Mouse (Mus musculus): ENCODE data around the gene Erg.

Erg gene

DNA sequence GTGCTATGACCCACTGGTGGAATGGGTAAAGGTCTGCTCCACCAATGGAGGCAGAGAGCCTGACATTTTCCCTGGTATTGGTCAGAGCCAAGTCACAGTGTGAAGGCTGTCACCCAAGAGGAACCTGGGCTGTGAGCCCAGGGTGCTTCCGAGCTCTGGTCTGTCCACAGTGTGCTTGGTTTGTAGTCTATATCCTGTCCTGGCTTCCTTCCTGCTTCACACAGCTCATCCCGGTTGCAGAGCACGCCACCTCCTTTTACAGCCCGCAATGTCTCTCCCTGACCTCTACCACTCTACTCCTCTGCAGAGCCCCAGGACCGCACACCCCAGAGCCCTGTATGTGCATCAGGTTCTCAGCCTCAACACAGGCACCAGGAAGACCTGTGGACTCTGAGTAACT, 182.9 kb downstream of the Erg start:
- in situ Hi-C loops (cut with MseI, MboI), result no loop called here

DNA sequence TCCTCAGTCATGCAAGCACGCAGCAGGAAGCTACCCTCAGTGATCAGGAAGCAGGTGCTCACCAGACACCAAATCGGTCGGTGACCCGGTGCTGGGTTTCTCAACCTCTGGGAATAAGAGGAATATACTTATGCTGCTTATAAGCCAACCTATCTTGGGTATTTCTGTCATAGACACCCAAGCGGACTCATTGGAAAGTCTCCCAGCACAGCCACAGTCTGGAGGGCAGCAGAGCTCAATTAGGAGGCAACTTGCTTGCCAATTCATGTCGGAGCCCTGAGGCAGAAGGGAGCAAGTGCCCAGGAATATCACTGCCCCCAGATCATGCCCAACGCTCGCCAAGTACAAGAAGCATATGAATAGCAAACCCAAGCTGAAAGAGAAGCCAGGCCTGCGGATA, 184.5 kb downstream of the Erg start:
- in situ Hi-C loops (cut with MseI, MboI), result no loop called here

DNA sequence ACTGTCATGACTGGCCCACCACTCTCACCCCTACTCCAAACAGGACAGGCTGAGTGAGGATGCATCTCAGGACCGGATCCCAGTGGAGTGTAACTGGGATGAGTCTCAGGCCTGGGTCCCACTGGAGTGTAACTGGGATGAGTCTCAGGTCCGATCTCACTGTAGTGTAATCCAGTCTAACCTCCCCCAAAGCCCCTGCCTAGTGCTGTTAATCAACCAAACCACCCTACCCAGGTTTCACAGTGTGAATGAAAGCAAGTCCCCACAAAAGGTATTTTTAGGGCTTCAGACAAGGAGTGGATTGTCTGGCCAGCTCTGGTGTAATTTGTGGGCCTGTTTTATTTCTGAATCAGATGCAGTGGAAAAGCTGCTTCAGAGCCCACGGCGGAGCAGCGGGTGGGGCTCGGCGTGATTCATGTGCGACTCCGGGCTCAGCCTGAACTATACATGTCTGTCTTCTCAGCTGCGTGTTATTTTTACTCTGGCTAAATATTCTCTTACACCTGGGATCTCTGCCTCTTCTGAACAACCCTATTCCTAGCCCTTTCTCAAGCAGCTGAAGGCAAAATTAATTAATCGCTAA, 187.5 kb downstream of the Erg start:
- in situ Hi-C loops (cut with MseI, MboI), result no loop called here

DNA sequence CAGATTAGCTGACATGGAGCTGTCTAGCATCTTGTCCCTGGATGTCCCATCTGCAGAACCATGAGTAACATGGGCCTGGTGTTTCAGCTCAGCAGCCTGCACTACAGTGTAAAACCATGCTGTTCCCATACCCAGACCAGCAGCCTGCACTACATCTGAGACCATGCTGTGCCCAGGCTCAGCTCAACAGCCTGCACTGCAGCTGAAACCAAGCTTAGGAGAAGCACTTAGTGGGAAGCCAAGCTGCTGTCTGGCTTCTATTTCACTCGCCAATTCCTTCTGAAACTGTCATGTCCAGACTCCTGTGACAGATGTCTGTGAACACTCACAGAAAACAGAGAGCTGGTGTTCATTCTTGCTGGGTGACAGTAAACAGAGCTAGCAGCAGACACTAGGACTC, 195.6 kb downstream of the Erg start:
- in situ Hi-C loops (cut with MseI, MboI), result no loop called here

DNA sequence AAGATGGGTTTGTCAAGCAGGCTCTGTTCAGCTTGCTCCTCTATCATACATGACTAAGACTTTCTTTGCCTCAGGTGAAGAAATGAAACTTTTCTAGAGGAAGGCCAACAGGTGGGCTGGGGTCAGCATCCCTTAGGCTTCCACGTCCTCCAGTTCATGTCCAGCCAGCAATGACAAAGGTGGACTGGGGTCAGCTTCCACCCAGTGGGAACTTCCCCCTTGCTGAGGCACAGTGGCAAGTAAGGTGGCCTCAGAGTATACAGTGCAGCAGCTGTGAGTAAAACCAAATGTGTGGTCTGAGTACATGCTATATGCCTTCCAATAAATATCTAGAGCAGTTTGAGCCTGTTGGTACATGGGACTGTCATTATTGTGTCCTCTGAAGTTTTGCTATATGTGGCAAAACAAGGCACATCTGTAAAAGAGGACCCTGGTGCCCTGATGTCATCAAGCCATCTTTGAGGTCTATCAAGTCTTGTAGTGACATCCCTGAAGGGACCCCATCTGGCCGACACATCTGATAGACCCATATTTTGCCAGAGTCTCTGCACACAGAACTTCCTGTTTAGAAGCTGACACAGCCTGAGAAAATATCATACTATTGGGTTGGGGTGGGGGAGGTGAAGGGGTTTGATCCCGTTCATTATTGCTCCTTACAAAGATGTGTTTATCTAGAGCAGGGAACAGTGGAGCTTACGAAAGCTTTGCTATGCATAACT, 197.4 kb downstream of the Erg start:
- in situ Hi-C loops (cut with MseI, MboI), result no loop called here

DNA sequence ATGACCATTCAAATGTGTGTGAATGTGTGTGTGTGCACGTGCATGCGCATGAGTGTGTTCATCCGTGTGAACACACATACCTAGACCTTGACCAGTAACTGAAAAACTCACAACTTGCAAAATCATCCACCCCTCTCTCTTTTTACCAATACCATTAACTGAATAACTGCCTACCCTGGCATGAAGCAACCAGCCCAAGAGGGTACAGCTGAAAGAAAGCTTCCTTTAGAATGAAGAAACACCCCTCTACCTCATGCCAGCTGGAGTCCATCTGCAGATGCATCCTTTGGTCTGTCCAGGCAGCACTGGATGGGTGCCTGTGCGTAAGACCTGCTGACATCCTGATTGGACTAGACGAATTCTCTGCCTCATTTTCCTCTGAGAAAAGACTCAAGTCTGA, 198.1 kb downstream of the Erg start:
- in situ Hi-C loops (cut with MseI, MboI), result no loop called here

DNA sequence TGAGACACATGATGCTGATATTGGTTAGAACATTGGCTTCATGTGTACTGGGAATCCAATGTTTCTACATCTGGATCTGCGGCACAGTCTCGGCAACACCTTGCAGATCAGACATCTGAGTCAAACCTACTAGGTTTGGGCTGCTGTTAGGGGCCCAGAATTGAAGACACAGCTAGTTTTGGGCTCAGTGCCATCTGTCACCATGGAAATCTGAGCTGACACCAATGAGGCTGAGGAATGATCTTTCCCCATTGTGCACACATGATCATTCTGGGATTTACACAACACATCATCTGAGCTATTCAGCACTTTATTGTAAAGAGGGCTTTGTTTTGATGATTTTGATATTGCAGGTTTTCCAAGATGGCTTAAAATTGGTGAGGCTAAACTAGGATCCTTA, 199.4 kb downstream of the Erg start:
- in situ Hi-C loops (cut with MseI, MboI), result no loop called here

DNA sequence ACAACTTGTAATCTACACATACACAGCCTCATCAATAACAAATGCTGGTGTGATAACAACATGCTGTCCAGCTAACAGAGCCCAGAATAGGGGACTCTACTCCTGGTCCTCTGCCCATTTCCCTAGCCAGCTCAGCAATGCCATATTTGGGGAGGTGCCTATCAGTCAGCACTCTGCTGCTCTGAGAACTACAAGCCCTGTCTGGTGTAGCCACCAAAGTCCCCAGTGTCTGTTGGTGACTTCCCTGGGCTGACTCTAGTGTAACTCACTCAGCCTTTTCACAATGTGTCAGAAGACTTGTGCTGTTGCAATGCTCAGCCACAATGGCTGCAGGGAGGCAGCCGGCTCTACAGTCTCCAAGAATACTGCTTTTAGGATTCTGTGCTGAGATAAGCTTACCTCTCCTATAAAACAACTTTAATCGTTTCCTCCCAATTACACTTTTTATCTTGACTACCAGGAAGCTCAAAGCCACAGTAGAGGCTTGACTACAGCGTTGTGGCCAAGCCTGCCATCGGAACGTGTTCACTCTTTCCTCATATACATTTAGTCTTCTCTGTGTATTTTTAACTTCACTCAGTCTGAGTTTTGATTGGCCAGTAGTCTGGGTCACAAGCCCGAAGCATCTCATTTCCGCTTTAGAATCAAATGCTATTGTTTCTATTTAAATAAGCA, 201.0 kb downstream of the Erg start:
- in situ Hi-C loops (cut with MseI, MboI), result no loop called here

DNA sequence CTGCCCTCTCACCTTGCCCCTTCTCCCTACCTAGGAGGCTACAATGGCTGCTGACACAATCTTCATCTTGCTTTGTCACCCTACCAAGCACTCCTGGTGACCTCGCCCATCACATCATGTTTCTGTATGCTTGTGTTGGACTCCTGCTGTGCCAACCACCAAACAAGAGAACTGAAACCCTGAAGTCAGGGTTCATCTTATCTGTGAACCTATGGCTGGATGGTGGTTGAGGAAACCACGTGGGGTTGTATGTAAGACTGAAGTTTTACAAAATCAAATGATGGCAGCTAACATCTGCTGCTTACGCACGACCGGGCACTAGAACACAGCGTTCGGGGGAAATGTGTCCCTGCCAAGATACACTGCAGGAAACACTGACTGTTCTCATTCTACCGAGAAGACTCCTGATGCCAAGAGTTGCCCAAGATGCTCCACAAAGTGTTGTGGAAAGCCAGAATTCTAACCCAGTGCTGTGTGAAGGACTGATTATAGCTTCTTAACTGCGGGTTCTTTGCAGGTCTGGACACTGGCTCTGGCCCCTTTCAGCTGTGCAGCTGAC, 201.7 kb downstream of the Erg start:
- in situ Hi-C loops (cut with MseI, MboI), result no loop called here

DNA sequence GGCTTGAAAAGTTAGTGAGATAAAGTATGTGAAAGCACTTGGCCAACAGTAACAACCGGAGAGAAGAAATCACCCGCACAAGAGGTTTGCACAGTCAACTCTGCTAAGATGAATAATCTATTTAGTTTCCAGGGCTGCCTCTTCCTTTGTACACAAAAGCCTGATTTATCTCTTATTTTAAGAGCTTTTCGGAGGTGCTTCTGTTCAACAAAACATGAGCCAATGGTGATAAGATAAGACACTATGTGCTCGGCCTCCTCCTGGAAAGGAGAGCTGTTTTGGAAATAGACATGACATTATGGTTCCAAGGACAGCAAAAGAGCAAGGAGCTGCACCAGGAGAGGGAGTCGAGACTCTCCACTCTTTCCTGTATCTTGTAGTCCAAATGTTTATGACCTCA, 204.1 kb downstream of the Erg start:
- in situ Hi-C loops (cut with MseI, MboI), result no loop called here

DNA sequence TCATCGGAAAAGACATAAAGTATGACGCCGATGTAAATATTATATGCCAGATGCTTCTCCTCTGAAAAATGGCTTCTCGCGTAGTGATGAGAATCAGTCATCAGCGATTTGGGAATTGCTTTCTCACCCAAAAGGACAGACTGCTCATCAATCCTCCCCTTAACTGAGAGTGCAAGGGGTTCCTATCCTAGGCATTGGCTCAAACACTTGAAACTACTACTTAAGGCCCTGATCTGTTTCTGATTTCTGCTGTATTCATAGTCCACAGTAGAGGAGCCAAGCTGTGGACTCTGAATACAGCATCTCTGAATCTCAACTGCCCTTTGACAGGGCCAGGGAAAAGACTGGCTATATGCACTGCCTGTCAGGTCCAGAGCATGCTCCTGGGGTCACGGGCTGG, 209.6 kb downstream of the Erg start:
- in situ Hi-C loops (cut with MseI, MboI), result no loop called here

DNA sequence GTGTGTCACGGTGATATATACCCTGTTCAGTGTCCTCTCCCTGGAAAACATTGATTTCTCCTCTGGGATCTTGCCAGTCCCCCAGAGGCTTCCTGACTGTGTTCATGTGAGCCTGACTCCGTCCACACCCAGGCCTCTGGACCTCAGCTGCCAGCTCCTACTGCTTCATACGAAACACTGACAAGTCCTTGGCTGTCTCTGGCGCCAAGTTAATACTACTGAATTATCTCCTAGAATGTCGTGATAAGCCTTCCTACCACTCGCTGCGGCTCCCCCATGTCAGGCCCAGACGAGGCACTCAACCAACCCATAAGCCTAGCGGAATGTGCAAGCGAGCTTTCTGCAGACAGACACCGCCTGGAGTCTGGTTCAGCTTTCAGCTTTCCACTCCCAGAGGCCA, 210.0 kb downstream of the Erg start:
- in situ Hi-C loops (cut with MseI, MboI), result no loop called here

DNA sequence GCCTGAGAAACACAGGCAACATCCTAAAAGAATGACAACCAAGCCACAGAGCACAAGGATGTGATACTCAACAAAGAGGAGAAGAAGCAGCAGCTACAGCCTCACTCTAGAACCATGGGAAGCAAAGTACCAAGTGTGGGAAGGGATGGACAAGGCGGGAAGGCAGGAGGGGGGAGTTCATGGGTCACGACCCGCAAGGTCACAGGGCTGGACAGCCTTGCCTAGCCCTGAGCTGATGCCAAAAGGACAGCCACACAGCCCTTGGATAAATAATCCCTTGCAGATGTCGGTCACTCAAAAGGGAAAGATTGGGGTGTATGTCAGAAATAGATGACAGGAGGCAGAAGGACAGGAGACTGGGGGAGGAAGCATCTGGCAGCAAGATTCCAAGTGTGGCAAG, 211.7 kb downstream of the Erg start:
- in situ Hi-C loops (cut with MseI, MboI), result no loop called here

DNA sequence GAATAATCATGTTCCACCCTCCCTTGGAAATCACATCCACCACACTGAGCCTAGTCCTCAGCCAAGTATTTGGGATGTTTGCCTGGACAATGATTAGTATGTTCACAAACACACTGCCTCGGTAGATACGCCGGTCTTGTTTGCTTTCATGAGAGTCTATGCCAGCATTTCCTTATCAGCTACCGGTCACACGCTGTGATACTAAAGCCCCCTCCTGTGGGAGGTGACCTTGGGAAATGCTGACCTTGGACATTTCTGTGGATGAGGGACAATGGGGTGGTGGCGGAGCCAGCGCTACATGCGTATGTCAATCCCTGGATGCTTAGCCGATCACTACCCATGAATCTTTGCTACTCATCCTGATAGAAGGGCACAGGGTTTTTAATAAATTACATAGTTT, 213.4 kb downstream of the Erg start:
- in situ Hi-C loops (cut with MseI, MboI), result no loop called here

DNA sequence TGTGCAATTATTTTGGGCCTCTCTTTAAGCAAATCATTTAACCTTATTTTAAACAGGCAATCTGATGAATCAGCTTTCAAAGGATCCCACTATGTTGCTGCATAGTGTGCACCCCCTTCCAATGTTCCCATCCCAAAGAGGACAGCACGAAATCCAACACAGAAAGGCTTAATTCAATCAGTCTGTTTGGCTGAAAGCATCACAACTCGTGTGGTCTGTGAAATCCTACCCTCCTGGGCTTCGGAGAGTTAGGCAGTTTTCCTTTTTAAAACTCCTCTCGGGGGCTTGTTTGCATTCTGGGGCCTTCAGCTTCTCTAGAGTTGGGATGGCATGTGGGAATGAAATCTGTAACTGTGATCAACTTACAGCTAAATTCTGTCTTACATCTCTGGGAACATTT, 214.7 kb downstream of the Erg start:
- in situ Hi-C loops (cut with MseI, MboI), result no loop called here

DNA sequence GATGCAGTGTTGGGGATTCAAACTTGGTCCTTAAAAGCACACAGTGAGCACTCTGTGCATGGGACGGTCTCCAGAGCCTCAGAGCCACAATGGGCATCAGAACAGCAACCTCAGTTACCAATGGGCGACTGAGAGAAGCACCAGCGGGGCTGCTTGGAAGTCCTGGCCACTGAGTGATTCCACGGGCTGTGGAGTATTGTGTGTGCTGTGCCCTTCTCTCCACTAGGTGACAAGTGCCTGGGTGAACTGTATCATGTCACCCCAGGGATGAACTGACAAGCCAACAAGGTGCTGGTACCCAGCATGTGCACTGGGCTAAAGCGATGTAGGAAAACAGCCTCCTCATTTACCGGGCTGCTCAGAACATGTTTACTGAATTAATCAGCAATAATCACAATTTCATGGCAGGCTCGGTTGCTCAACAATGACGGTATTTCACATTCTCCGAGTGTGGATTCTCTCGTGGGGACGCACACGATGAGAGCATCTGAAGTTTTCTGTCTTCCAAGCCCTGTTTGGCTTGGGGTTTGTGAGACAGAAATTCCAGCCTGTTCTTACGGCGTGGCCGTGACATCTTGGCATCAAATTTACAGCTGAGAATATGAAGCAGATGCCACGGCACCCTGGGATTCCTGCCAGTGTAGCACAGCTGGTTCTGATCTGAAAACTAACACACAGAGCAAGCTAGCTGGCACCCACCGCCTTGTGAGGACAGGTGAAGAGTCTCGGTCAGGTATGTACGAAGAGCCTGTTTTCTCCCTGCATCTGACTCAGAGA, 219.2 kb downstream of the Erg start:
- in situ Hi-C loops (cut with MseI, MboI), result no loop called here

DNA sequence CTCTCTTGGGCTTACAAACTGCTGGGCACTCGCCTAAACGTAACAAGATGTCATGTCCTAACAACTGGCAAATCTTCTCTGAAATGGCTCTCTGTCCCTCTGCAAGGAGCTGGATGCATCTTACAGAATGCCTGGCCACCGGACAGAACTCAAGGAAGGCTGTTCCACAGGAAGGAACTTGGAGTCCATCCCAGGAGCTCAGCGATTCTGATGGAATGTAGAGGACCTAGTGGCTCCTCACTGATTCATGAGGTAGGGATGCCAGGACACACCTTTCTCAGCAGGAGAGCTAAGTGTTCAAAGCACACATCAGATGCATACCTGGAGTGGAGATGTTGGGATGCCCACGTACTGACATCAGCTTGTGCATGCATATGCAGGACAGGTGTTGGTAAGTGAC, 221.2 kb downstream of the Erg start:
- in situ Hi-C loops (cut with MseI, MboI), result no loop called here

DNA sequence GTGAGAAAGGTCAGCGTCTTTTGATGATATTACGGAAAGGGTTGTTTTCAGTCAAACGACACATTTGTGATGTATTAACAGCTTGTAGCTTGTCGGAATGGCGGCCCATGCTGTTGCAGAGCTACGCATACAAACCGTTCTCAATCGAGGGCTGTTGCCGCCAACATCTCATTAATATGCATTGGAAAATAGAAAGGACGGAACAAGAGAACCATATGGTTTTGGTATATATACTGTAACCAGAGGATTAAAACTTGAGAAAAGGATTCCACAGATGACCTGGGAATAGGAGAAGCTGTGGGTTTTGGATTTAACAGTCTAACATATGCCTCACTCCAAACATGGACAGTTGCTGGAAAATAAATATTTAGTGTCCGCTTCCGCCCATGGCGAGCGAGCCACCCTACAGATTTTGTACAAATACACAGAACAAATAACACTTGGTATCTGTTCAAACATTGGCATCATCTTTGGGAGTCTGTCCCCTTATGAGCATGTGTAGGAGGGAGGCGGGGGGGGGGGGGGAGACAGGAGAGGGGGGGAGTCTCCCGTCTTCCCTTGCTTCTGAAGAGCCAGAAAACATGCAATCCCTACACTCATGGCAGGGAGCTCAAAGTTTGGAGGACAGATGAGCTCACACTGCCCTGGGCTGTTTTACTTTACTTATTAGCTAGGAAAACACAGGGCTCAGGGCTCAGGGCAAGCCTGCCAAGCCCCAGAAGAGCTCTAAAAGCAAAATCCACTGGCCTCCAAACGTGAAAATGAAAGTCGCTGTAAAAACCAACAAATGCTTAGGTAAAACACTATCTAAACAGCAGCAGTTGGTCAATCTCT, 222.5 kb downstream of the Erg start:
- in situ Hi-C loops (cut with MseI, MboI), result no loop called here

DNA sequence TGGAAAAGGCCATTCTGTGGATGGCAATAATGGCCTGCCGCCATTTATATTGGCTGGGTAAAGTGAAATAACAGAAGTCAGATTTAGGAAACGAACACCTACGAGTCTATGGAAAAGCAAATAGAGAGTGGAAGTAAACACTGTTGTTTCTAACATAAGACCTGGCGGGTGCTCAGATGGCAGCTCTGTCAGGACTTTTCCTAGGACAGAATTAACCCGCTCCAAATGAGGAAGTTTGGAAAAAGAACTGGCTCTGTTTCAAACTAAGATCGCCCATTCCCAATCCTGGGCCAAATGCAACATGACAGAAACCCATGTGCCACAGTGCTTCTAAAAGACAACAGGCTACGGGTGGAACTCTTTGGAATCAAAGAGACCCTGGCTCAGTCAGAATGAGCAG, 224.4 kb downstream of the Erg start:
- in situ Hi-C loops (cut with MseI, MboI), result no loop called here

DNA sequence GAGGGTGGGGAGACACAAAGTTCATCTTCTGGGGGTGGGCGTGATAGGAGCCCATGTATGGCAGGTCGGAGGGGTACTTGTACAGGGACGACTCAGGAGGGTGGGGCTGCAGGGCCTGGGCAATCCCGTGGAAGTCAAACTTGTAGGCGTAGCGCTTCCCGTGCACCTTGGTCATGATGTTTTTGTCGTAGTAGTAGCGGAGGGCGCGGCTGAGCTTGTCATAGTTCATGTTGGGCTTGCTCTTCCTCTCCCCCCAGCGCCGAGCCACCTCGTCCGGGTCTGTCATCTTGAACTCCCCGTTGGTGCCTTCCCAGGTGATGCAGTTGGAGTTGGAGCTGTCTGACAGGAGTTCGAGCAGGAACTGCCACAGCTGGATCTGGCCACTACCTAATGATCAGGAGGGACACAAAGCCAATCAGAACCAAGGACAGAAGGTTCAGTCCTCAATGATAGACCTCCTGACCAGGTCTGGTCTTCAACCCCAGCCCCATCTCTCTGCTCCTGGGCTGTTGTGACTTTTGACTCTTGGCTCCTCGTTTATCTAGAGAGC, 225.4 kb downstream of the Erg start:
- in situ Hi-C loops (cut with MseI, MboI), result no loop called here

DNA sequence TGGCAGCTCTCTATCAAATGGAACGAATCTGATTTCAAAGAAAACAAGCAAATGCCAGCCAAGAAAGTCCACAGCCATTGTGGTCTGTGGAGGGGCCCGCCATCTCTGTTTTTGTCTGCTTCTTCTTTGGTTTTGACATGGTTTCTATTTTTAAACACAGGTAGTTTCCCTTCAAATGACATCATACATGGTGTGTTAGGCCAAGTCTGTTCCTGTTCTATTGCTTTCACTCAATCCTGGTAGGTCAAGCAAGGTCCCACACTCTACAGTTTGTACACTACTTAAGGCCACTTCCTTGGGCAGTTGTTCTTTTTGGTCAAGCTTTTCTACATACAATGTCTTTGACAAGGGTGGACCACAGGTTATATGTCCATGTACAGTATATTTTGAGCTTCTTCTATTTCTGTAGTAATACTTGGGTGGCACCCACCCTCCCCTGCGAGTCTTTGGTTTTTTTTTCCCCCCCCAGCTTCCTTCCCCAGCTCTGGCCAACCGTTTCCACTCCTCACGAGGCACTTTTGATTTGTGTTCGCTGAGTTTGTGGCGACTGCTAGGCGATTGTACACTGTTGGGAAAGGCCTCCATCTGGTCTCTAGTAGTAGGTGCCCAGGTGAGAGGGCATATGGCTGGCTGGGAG, 226.1 kb downstream of the Erg start:
- in situ Hi-C loops (cut with MseI, MboI), result no loop called here
